Mouse (Mus musculus) cortical plate, adult 2 months (tissue): Measurements from ENCODE around the gene Sult6b2.

Experiments used
- CTCF ChIP-seq: fragments of 200-500 bp; IDR thresholded peaks from 2 replicates; pipeline ENCODE4 v1.5.1; 2011; ENCODE audit warnings: mild to moderate bottlenecking, control low read depth, low read length; ENCODE audit not compliant: insufficient read depth; ENCODE audit errors: extremely low read depth
- POLR2A ChIP-seq: fragments of 200-500 bp; IDR thresholded peaks from 2 replicates; pipeline ENCODE4 v1.6.1; 2011; ENCODE audit warnings: mild to moderate bottlenecking, low read length, control low read depth; ENCODE audit not compliant: insufficient read depth; ENCODE audit errors: extremely low read depth

- TF ChIP-seq CTCF (no peak), POLR2A (no peak)
Observed at GRCm38 (mm10) chr6:142810239-142810638, 5.9 kb upstream of the Sult6b2 start.
